Mouse (Mus musculus) frontal cortex, postnatal 25 days (tissue): Measurements from ENCODE around the gene Il7r.

Experiments
- DNase-seq, 2 experiments: peaks; one replicate each; pipeline ENCODE4 v3.0.0; 2022; ENCODE audit warnings: low spot score in 2 of 2

Gene Il7r

GRCm38 (mm10) chr15:9472167-9472566 is 57.8 kb downstream of the Il7r start:
- no peak for DNase-seq

DNA sequence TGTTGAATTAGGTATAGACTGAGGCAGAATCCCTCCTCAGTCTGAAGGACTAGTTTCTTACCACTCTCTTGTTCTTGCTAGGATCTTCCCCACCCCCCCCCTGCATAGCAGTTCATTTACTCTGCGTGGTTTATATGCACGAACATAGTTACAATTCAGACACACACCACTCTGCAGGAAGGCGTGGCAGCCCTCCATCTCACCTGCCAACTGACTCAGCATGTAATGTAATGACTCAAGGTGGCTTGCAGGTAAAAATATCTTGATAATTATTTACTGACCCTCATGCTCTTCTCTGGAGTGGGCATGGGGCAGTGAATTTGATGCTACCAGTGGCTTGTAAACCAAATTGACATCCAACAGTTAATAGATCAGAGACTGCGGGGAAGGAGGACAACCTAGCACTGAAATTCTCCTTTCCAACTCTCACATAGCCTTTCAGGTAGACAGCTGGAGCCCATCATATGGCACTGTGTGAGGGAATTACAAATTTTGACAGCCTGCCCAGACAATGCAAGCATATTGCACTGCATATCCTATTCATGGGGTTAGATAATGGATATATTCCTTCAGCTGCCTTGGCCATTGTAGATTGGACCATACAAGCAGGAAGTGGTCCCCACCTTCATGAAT is 58.8 kb downstream of the Il7r start:
- DNase-seq, result no peak

DNA sequence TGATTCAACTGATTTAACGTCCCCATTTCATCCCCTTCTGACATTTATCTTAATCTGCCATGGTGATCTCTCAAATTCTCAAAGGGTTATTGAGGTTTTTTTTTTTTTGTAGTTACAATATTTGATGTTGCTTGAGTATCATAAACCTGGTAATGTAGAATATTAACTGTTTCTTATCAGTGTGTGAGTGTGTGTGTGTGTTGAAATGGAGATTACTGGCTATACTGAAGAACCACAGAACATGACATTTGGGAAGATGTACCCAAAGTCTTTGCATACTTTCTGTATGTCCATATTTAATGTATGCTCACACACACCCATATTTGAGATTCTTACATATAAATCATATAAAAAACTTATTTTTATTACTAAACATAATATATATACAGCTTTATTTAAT is 65.9 kb downstream of the Il7r start:
- DNase-seq, result no peak

GRCm38 (mm10) chr15:9463521-9464027 is 66.4 kb downstream of the Il7r start:
- no peak for DNase-seq
